Mouse (Mus musculus) CD4-positive, CD25-positive, alpha-beta regulatory T cell (primary cell): Measurements from ENCODE around the gene H2al1c. TPM values are rescaled to one million over a fixed set of nuclear protein-coding genes. Genes with fewer than 3 reads are reported as not detected.

ENCODE experiments used
- polyA plus RNA-seq: library from polyadenylated mRNA; unstranded; fragments of 100-300 nt; shearing (Covaris generic); gene quantifications from one replicate; pipeline ENCODE4 v1.2.1, GENCODE M21; 2017

The H2al1c gene
- polyA plus RNA-seq = not detected

DNA sequence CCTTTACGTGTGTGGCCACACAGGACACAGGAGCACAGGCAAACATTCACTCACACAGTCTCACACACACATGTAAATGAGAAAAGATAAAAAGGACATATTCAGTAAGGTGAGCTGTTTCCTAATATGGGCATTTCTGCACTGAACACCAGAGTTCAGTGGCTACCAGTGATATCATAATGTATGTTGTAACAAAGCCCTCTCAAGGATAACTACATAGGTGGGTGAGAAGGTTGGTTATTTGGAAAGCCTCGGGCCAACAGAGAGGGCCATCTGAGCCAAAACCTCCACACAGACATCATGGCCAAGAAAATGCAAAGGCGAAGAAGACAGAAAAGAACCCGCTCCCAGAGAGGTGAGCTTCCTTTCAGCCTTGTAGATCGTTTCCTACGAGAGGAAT lies at the start of gene H2al1c:
H2al1c (plus strand) TSS at position 301 of the 400 bp plus-strand sequence.

GRCm38 (mm10) chrX:11298957-11299356 lies 6.5 kb upstream of the H2al1c start, which contains the start of gene H2al1a:
Gene H2al1a, plus strand, starts transcription at chrX:11299257.

DNA sequence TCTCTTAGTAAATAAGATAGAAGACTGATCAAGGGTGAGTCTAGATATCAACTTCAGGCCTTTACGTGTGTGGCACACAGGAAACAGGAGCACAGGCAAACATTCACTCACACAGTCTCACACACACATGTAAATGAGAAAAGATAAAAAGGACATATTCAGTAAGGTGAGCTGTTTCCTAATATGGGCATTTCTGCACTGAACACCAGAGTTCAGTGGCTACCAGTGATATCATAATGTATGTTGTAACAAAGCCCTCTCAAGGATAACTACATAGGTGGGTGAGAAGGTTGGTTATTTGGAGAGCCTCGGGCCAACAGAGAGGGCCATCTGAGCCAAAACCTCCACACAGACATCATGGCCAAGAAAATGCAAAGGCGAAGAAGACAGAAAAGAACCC lies 3.3 kb upstream of the H2al1c start, which contains the start of gene H2al1b:
H2al1b (plus strand) TSS at position 301 of the 400 bp plus-strand sequence.

GRCm38 (mm10) chrX:11308524-11308923 lies 3.1 kb downstream of the H2al1c start, which contains the start of gene H2al1d:
Gene H2al1d, plus strand, starts transcription at chrX:11308824.

GRCm38 (mm10) chrX:11311634-11312033 lies 6.2 kb downstream of the H2al1c start, which contains the start of gene H2al1e:
Gene H2al1e, plus strand, starts transcription at chrX:11311934.

GRCm38 (mm10) chrX:11314858-11315257 lies 9.4 kb downstream of the H2al1c start, which contains the start of gene H2al1f:
Gene H2al1f, plus strand, starts transcription at chrX:11315158.

GRCm38 (mm10) chrX:11317956-11318355 lies 12.5 kb downstream of the H2al1c start, which contains the start of gene H2al1g:
Gene H2al1g, plus strand, starts transcription at chrX:11318256.

GRCm38 (mm10) chrX:11321192-11321591 lies 15.7 kb downstream of the H2al1c start, which contains the start of gene H2al1h:
Gene H2al1h, plus strand, starts transcription at chrX:11321492.

GRCm38 (mm10) chrX:11324359-11324758 lies 18.9 kb downstream of the H2al1c start, which contains the start of gene H2al1i:
Gene H2al1i, plus strand, starts transcription at chrX:11324659.

DNA sequence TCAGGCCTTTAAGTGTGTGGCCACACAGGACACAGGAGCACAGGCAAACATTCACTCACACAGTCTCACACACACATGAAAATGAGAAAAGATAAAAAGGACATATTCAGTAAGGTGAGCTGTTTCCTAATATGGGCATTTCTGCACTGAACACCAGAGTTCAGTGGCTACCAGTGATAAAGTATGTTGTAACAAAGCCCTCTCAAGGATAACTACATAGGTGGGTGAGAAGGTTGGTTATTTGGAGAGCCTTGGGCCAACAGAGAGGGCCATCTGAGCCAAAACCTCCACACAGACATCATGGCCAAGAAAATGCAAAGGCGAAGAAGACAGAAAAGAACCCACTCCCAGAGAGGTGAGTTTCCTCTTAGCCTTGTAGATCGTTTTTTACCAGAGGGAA lies 22.1 kb downstream of the H2al1c start, which contains the start of gene H2al1j:
H2al1j (plus strand) TSS at position 301 of the 400 bp plus-strand sequence.

Other genes starting within 250 kb of the H2al1c start
- not detected for gene H2al1a, start 6.4 kb upstream of the H2al1c start, polyA plus RNA-seq
- not detected for gene H2al1b, start 3.2 kb upstream of the H2al1c start, polyA plus RNA-seq
- not detected for gene H2al1d, start 3.2 kb downstream of the H2al1c start, polyA plus RNA-seq
- gene H2al1e, start 6.3 kb downstream of the H2al1c start, polyA plus RNA-seq = not detected
- gene H2al1f, start 9.5 kb downstream of the H2al1c start, polyA plus RNA-seq = not detected
- gene H2al1g, start 12.6 kb downstream of the H2al1c start, polyA plus RNA-seq = not detected
- not detected for gene H2al1h, start 15.8 kb downstream of the H2al1c start, polyA plus RNA-seq
- not detected for gene H2al1i, start 19.0 kb downstream of the H2al1c start, polyA plus RNA-seq
- gene H2al1j, start 22.2 kb downstream of the H2al1c start, polyA plus RNA-seq = not detected